Mouse (Mus musculus): ENCODE data around the gene Gm28919. TPM values are rescaled to one million over a fixed set of nuclear protein-coding genes. Genes with fewer than 3 reads are reported as not detected.

Gene Gm28919
- not detected for polyA plus RNA-seq (2015; fragmentation: Illumina TruSeq; extraction: RNeasy Lipid Tissue Mini Kit (QIAGEN cat#74804); ENCODE audit: insufficient read depth, low replicate concordance)

GRCm38 (mm10) chrY:6583246-6583645 lies at the start of gene Gm28919:
TSS of gene Gm28919 (plus strand) at chrY:6583546.

Other genes with a start within 250 kb of the Gm28919 start
- gene Gm21719, start 99.3 kb downstream of the Gm28919 start, polyA plus RNA-seq (2015; fragmentation: Illumina TruSeq; extraction: RNeasy Lipid Tissue Mini Kit (QIAGEN cat#74804); ENCODE audit: insufficient read depth, low replicate concordance), result not detected